Mouse (Mus musculus) c-Kit-positive CD71-positive TER-119-negative erythroid progenitor cells, embryonic 14.5 days (primary cell): ENCODE measurements at regions not wholly inside any gene's neighbourhood (a gene's known extent, or its start where the extent isn't known, plus 50 kb on each side); places are given as distances from the start of the nearest gene placed in this dataset.
"Not testable (repeated sequence)": the region's sequence is repeated elsewhere in the genome, so short reads cannot be mapped to it uniquely, and the experiment has no call there.

ENCODE experiments used
- DNase-seq: peaks from one replicate; pipeline ENCODE4 v3.0.0-alpha.2; 2013; ENCODE audit warnings: low read depth

- no peak for DNase-seq
These were observed 72.8 kb downstream of the Fam161a start for GRCm38 (mm10) chr11:23079936-23080794.

- DNase-seq, result no peak
These were observed 74.3 kb downstream of the Fam161a start for GRCm38 (mm10) chr11:23081616-23082015.

- DNase-seq, result not testable (repeated sequence)
These were observed 76.5 kb downstream of the Fam161a start for GRCm38 (mm10) chr11:23083811-23084210.

GRCm38 (mm10) chr11:23095287-23095686 lies 88.0 kb downstream of the Fam161a start:
- no peak for DNase-seq

- not testable (repeated sequence) for DNase-seq
These were observed 88.4 kb downstream of the Fam161a start for GRCm38 (mm10) chr11:23095723-23096122.

GRCm38 (mm10) chr11:23096451-23097222 lies 89.3 kb downstream of the Fam161a start:
- no peak for DNase-seq

GRCm38 (mm10) chr11:23097223-23097490 lies 89.8 kb downstream of the Fam161a start:
- DNase-seq, result no peak

- no peak for DNase-seq
These were observed 107.3 kb downstream of the Fam161a start for GRCm38 (mm10) chr11:23114636-23115035.

- no peak for DNase-seq
These were observed 113.3 kb downstream of the Fam161a start for GRCm38 (mm10) chr11:23120533-23121210.

- peak; percentile 64 for DNase-seq
These were observed 117.0 kb downstream of the Fam161a start for GRCm38 (mm10) chr11:23124198-23124951.

- no peak for DNase-seq
These were observed 123.8 kb downstream of the Fam161a start for GRCm38 (mm10) chr11:23131122-23131521.

- DNase-seq, result no peak
These were observed 124.2 kb upstream of the Xpo1 start for GRCm38 (mm10) chr11:23131632-23132031.

- no peak for DNase-seq
These were observed 115.3 kb upstream of the Xpo1 start for GRCm38 (mm10) chr11:23140429-23141099.

GRCm38 (mm10) chr11:23141100-23141837 lies 114.6 kb upstream of the Xpo1 start:
- no peak for DNase-seq

- no peak for DNase-seq
These were observed 107.7 kb upstream of the Xpo1 start for GRCm38 (mm10) chr11:23148048-23148596.

GRCm38 (mm10) chr11:23149556-23150244 lies 106.1 kb upstream of the Xpo1 start:
- peak; percentile 51 for DNase-seq

- no peak for DNase-seq
These were observed 101.0 kb upstream of the Xpo1 start for GRCm38 (mm10) chr11:23154851-23155250.

- no peak for DNase-seq
These were observed 87.2 kb upstream of the Xpo1 start for GRCm38 (mm10) chr11:23168546-23169218.

GRCm38 (mm10) chr11:23169742-23170428 lies 86.0 kb upstream of the Xpo1 start:
- peak; percentile 59 for DNase-seq
